Mouse (Mus musculus): ENCODE results near the gene Pvalb.
A peak's percentile ranks its signal among the peaks of the same experiment; 100 is the strongest.

The Pvalb gene

DNA sequence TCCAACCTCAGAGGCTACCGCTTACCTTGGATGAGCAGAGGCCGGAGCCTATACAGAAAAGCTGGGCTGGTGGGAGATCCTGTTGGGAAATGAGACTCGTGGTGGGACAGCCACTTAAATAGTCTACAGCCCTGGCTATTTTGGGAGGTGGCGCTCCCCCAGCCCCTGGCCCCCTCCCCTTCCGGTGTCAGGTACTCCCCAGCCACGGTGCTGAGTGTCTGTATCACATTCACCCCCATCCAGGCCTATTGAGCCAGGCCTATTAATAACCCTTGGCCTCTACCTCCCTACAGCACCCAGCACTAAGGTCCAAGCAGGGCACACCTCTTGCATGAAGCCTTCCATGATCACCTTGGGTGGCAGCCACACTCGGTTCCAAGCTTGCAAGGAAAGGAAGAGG lies at the start of gene Pvalb:
TSS of gene Pvalb (minus strand) at position 89 of the 400 bp plus-strand sequence.
- no peak for DNase-seq (ENCODE audit: low spot score in 2 of 2)

- peak in 1 of 2 experiments; percentile 49 for DNase-seq (ENCODE audit: low spot score in 2 of 2)
Measured at GRCm38 (mm10) chr15:78254751-78255150, 48.6 kb upstream of the Pvalb start.

GRCm38 (mm10) chr15:78248410-78248809 lies 42.2 kb upstream of the Pvalb start:
- DNase-seq (ENCODE audit: low spot score in 2 of 2) = no peak

- no peak for DNase-seq (ENCODE audit: low spot score in 2 of 2)
Measured at GRCm38 (mm10) chr15:78247659-78248058, 41.5 kb upstream of the Pvalb start.

DNA sequence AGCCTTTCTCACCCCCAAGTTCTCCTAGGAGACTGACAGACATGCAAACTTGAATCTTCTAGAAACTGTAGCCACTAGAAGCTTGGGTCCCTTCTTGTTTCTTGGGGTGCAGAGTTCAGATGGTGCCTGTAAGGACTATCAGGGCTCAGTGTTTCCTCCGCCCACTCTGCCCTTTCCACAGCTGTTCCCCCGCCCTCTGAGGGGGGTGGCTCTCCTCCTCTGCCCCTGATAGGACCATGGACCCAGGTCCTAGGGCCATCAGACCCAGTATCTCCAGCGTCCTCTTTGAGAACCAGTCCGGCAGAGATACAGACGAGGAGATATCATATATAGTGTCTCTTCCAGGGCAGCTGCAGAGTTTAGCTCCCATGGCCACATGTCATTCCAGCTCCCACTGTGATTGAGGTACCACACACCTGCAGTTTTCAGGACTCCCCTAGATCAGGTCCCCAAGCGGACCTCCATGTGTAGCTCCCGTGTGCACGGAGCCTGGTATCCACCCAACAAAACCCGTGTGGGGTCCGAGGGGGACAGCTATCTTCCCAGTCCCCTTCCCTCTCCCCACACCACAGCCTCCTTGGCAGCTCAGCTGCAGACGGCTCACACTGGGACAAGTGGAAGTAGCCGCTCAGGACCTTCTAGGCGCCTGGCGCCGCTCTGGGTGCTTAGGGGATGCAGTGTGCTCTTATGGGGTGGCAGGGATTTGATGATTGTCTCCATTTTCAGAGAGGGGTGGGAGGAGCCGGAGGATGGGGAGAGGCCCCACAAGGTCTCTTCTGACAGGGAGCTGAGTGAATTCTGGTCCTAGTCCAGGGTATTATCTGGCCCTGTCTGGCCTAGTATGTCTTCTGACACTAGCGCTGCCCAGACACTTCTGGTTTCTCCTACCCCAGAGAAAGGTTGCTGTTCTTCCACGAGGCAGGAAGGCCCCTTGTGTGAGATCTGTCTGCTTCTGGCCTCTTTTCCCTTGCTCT lies 40.2 kb upstream of the Pvalb start:
- DNase-seq (ENCODE audit: low spot score in 2 of 2) = no peak

GRCm38 (mm10) chr15:78244695-78245492 lies 38.7 kb upstream of the Pvalb start, which contains the start of gene Ncf4:
Ncf4 (plus strand) TSS chr15:78244801.
- DNase-seq (ENCODE audit: low spot score in 2 of 2) = peak in 1 of 2 experiments; percentile 42

DNA sequence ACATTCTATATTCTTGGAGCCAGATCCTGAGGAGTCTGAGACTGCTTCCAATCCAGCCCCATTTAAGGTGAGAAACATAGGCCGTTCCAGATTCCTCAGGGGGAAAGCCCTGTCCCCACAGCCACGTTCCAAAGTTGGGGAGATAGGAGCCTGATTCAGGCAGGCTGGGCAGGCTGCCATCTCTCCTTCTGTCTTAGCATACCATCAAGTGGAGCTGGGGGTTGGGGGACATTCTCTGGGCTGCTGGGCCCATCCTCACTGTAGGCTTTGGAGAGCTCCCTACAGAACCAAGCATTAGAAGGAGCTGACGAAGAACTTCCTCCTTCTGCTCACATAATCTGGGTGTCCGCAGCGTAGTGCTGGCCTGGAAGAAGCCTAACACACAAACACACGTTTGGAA lies 37.6 kb upstream of the Pvalb start:
- no peak for DNase-seq (ENCODE audit: low spot score in 2 of 2)

DNA sequence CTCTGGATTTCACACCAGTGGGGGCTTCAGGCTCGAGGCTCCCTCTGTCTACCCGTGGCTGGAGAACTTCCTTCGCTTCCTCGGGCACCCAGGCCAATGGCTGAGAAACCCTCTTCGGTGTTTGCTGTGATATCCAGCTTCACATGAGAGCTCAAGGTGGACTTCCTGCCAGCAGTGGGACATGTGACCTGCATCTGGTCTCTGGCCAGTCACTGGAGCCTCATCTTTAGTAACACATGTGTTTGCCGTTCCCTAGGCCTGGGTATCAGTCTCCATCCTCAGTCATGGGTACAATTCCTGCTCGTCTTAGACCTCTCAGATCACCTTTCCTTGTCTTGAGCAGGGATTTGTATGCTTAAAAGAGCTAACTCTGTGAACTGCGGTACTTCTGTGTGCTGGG lies 36.9 kb upstream of the Pvalb start:
- no peak for DNase-seq (ENCODE audit: low spot score in 2 of 2)

DNA sequence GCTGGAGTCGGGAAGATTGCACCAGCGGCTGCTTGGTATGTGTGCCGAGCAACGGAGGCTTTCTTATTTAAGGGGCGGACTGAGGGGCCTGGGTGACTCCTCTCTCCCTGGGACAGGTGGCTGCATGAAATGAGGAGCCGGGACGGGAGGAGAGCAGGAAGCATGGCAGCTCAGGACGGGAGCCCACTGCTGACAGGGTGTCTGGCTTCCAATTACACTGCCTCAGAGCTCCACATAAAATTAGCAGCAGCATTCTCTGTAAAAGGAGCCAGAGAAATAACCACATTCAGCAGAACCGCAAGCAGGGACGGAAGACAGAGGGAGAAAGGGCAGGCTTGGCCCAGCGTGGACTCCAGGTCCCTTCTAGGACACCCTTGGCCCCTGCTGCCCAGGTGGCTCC lies 35.1 kb upstream of the Pvalb start:
- no peak for DNase-seq (ENCODE audit: low spot score in 2 of 2)

- DNase-seq (ENCODE audit: low spot score in 2 of 2) = no peak
Measured at GRCm38 (mm10) chr15:78239956-78240617, 33.9 kb upstream of the Pvalb start.

- DNase-seq (ENCODE audit: low spot score in 2 of 2) = no peak
Measured at GRCm38 (mm10) chr15:78239453-78239852, 33.3 kb upstream of the Pvalb start.

DNA sequence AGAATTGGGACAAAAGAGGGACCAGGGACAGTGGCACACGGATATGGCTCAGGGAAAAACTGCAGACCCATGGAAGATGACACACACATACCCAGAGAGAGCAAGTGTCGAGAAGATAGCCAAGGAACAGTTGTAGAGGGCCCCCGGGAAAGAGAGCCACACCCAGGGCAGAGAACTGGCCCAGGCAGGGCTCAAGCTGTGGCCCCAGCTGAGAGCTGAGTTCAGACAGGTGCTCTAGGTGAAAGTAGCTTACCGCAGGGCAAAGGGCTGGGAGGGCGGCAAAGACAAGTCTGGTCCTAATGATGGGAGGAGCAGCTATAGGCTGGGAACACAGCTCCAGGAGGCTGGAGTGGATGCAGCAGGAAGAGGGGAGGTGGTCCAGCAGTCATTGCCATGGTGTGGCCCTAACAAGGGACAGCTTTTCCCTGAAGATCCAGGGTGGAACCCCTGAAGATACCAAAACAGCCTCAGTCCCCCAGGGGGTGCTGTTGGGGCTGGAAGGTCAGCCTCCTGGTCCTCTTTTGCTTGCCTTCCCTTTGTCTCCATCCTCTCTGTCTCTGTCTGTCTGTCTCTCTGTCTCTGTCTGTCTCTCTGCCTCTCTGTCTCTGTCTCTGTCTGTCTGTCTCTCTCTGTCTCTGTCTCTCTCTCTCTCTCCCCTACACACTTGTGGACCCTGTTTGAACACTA lies 28.8 kb upstream of the Pvalb start:
- DNase-seq (ENCODE audit: low spot score in 2 of 2) = no peak

GRCm38 (mm10) chr15:78231346-78232331 lies 25.4 kb upstream of the Pvalb start:
- DNase-seq (ENCODE audit: low spot score in 2 of 2) = no peak

- DNase-seq (ENCODE audit: low spot score in 2 of 2) = no peak
Measured at GRCm38 (mm10) chr15:78227816-78228215, 21.6 kb upstream of the Pvalb start.

- DNase-seq (ENCODE audit: low spot score in 2 of 2) = no peak
Measured at GRCm38 (mm10) chr15:78215269-78215668, 9.1 kb upstream of the Pvalb start.

- DNase-seq (ENCODE audit: low spot score in 2 of 2) = no peak
Measured at GRCm38 (mm10) chr15:78211367-78211766, 5.2 kb upstream of the Pvalb start.

DNA sequence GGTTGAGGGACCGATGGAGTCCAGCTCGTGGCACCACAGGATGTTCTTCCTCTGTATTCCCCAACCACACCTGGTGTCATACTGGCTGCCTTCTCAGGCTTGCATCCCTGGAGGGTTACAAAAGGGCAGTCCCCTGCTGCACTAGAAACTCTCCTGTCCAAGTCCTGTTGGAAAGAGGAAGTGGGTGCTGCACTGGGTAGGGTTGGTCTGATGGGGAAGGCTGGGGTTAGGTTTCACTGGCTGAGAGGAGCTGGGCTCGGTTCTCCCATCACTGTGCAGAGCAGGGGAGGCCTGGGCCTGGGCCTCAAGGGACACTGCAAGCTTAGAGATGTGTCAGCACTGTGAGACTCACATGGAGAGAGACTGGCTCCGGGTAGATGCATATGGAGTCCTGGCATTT lies 4.0 kb upstream of the Pvalb start:
- DNase-seq (ENCODE audit: low spot score in 2 of 2) = no peak

DNA sequence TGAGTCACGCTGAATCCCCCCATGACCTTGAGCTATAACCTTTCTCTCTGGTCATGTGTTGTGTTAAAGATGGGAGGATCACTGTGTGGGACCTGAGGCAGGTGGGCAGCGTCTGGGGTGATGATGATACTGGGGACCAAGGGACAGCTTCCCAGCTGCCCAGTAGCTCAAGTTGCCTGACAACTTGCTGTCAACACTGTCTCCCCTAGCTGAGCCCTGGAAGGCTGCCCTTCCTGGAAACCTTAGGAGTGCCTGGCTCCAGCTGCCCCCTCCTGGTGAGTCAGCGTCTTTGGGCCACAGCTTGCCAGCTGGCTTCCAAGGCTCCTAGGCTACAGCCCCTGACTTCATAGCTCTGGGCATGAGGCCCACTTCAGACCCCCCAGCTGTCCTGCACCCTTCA lies 1.0 kb downstream of the Pvalb start:
- DNase-seq (ENCODE audit: low spot score in 2 of 2) = no peak

DNA sequence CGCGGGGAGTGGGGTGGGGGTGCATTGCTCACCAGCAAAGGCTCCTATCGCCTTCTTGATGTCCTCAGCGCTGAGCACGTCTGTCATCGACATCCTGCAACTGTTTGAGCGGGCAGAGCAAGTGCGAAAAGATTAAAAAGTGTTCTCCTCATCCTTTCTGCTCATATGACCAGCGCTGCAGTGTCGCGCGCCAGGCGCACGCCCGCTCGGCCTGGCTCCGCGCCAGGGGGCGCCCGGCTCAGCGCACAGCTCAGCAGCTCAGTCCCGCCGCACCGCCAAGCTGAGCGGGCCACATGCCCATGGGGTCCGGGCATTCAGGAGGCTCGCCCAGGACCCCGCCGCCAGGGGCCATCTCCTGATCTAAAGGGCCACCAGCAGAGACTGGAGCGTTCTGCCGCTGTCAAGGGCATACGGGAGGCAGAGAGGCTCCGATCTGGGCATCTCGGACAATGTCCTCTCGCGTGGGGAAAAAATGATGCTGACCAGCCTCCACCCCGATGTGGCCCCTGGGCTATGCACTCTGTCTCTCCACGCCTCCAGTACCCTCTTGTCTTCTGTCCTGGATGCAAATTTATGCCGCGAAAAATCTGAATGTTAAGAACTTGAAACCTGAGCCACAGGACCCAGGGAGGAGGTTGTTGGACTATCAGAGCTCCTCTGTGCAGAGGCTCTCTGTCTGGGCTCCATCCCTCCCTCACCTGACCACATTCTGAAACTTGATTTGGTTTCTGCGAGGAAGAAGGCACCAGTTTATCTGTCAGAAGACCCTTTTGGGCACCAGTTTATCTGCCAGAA lies 1.9 kb downstream of the Pvalb start:
- peak in 1 of 2 experiments; percentile 62 for DNase-seq (ENCODE audit: low spot score in 2 of 2)
